Comparison of ENCODE assay signal across 8 mouse cellular contexts in the genomic region with DNA sequence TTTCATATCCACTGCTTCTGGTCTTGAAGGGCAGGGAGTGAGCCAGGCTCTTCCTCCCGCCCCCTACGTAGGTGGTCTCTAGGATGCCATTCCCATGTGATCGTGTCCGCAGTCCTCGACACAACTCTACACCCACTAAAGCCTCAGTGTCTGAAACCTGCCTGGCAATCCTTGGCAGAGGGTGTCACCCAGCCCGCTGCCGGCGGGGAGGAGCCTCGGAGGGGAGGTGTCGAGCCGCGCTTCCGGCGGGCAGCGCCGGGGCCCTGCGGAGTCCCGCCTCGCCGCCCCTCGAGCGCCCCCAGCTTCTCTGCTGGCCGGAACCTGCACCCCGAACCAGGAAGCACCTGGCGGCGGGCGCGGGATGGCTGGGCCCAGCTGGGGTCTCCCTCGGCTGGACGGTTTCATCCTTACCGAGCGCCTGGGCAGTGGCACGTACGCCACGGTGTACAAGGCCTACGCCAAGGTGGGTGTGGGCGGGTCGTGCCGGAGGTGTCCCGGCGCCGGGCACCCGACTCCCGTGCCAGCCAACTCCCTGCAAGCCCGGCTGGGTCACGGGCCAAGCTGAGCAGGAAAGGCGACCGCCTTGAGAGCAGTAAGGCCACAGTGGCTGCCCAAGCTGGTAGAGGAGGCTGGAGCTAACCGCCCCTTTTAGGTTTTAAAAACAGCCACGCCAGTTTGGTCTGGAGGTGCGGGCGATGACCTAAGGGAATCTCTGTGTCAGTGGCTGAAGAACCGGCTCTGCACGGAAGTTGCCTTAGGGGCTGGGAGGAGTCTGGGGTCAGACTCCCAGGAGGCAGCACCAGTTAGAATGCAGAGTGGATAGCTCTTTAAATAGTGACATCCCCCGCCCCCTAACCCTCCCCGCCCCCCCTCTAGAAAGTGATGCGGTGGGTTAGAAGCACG. TPM values are rescaled to one million over a fixed set of nuclear protein-coding genes. Genes with fewer than 3 reads are reported as not detected.
DNase-seq lines count a peak whose midpoint lies in the region; ATAC-seq lines count a peak whose summit lies in the region.

A gene (plus strand): TSS at position 229 of the 903 bp plus-strand sequence.

- H3K4me1 ChIP-seq in embryonic facial prominence, embryonic 15.5 days, result peaks cover 20% of the 10 kb centered on the region

- peak within 1 kb of the TSS; percentile 83 for H3K4me3 ChIP-seq in embryonic facial prominence, embryonic 15.5 days (replicated peaks)

- H3K4me2 ChIP-seq in embryonic facial prominence, embryonic 15.5 days (replicated peaks), result peak within 1 kb of the TSS; percentile 79

- H3K9ac ChIP-seq in embryonic facial prominence, embryonic 15.5 days, result peak within 1 kb of the TSS; percentile 70

- H3K9me3 ChIP-seq in embryonic facial prominence, embryonic 15.5 days (replicated peaks), result no peaks in the 10 kb centered on the region

- peak; percentile 86 for ATAC-seq in embryonic facial prominence, embryonic 15.5 days (ENCODE audit: insufficient number of reproducible peaks, low FRiP score, low TSS enrichment, low read depth)

- peak within 1 kb of the TSS; percentile 88 for H3K27ac ChIP-seq in embryonic facial prominence, embryonic 15.5 days (replicated peaks)

- H3K27me3 ChIP-seq in embryonic facial prominence, embryonic 15.5 days, result no peaks in the 10 kb centered on the region

- peak; percentile 94 for DNase-seq in A20 (ENCODE audit: low read depth, low spot score)
- peak; percentile 53 to 65 for DNase-seq in adrenal gland, postnatal 4 days (ENCODE audit: low spot score in 2 of 2)
- peak; percentile 77 for DNase-seq in heart, adult 8-10 months (ENCODE audit: low spot score)
- peak; percentile 84 for DNase-seq in kidney, adult 9 months
- peak; percentile 85 for DNase-seq in liver
- peak; percentile 21 to 50 for DNase-seq in monocyte, adult 2 months (ENCODE audit: low read depth in 1 of 2, low spot score in 2 of 2)
- peak; percentile 70 to 79 for DNase-seq in spleen, postnatal 14 days (ENCODE audit: low spot score in 2 of 2)

- peaks cover 50% of the 10 kb centered on the region for H3K36me3 ChIP-seq in embryonic facial prominence, embryonic 15.5 days

- WGBS in embryonic facial prominence, embryonic 15.5 days, result under 1% methylated on average over 58 of the region's 58 CpGs

RNA-seq across cellular contexts. Expression of the gene that starts here (rescaled TPM):
- total RNA-seq in adrenal gland, postnatal 4 days (2021), result 10 to 100 TPM; 23.4 to 29.2 TPM
- polyA plus RNA-seq in embryonic facial prominence, embryonic 15.5 days (2015; fragmentation: Nextera tagmentation; extraction: Ambion mirVana), result 22.7 and 28.5 TPM in 2 replicates
- total RNA-seq in heart, adult 8-10 months (2022), result 10 to 100 TPM in 2 of 4 experiments, 1 to 10 TPM in 2; 6.9 to 11.9 (median 10.0) TPM

Comparison
In these comparisons a context has a peak if more than half of its experiments do, and no peak if none do; other contexts are left out.
1. Peak in every context shown above with its lines: DNase-seq, ATAC-seq, H3K4me3 ChIP-seq and H3K27ac ChIP-seq.
2. DNase-seq: peak in every context shown above with its lines; median percentile 94 in A20; 85 in liver; 84 in kidney, adult 9 months; 77 in heart, adult 8-10 months; 74 in spleen, postnatal 14 days; 59 in adrenal gland, postnatal 4 days; 36 in monocyte, adult 2 months.